Mouse (Mus musculus): Measurements from ENCODE around the gene Itgam. TPM values are rescaled to one million over a fixed set of nuclear protein-coding genes. Genes with fewer than 3 reads are reported as not detected.

Itgam gene
- total RNA-seq, 1 experiment = 1.0 TPM

GRCm38 (mm10) chr7:128049254-128049653, 13.2 kb upstream of the Itgam start:
- no peak for DNase-seq (ENCODE audit: low read depth, low spot score)
- Histone ChIP-seq H3K4me3 (ENCODE audit: insufficient read depth in 1 of 2, low read depth in 1 of 2, low read length in 2 of 2, poor library complexity in 1 of 2, severe bottlenecking in 1 of 2) (no peak overlapping the region), H3K4me1 (ENCODE audit: control insufficient read depth in 2 of 2, insufficient read depth in 2 of 2, low read length in 2 of 2, poor library complexity in 1 of 2) (no peaks in the 10 kb centered on the region), H3K27ac (ENCODE audit: insufficient read depth, low read depth, low read length, poor library complexity, severe bottlenecking) (no peak overlapping the region), H3K9me3 (ENCODE audit: control insufficient read depth, insufficient read depth, low read depth, low read length) (no peaks in the 10 kb centered on the region), H3K9ac (ENCODE audit: insufficient read depth, low read depth, low read length, poor library complexity, severe bottlenecking) (no peak overlapping the region), H3K36me3 (ENCODE audit: control insufficient read depth, insufficient read depth, low read length, poor library complexity, severe bottlenecking) (no peaks in the 10 kb centered on the region)
- in situ Hi-C loops (cut with MboI; ENCODE audit: low sequenced_read_pairs in 2 of 2, unreplicated experiment in 2 of 2) = no loop called here
- no peak for TF ChIP-seq CHD2 (IDR thresholded peaks at IDR 0.05; ENCODE audit: low read depth, low read length)
- TF ChIP-seq ZNF384 (IDR thresholded peaks at IDR 0.05; ENCODE audit: low read depth, low read length) = no peak
- no peak for TF ChIP-seq ZC3H11A (IDR thresholded peaks at IDR 0.05; ENCODE audit: borderline replicate concordance, low read depth, low read length)
- no peak for TF ChIP-seq MAFK (IDR thresholded peaks at IDR 0.05; ENCODE audit: insufficient read depth, low read depth, low read length)
- no peak for TF ChIP-seq HCFC1 (IDR thresholded peaks at IDR 0.05; ENCODE audit: borderline replicate concordance, insufficient read depth, low read length)

GRCm38 (mm10) chr7:128050739-128051138, 11.7 kb upstream of the Itgam start:
- no peak for TF ChIP-seq MAFK (IDR thresholded peaks at IDR 0.05; ENCODE audit: insufficient read depth, low read depth, low read length)
- no peak for TF ChIP-seq ZC3H11A (IDR thresholded peaks at IDR 0.05; ENCODE audit: borderline replicate concordance, low read depth, low read length)
- no peak for TF ChIP-seq HCFC1 (IDR thresholded peaks at IDR 0.05; ENCODE audit: borderline replicate concordance, insufficient read depth, low read length)
- no peak for TF ChIP-seq CHD2 (IDR thresholded peaks at IDR 0.05; ENCODE audit: low read depth, low read length)
- TF ChIP-seq ZNF384 (IDR thresholded peaks at IDR 0.05; ENCODE audit: low read depth, low read length) = no peak
- Histone ChIP-seq H3K27ac (ENCODE audit: insufficient read depth, low read depth, low read length, poor library complexity, severe bottlenecking) (no peak overlapping the region), H3K4me3 (ENCODE audit: insufficient read depth in 1 of 2, low read depth in 1 of 2, low read length in 2 of 2, poor library complexity in 1 of 2, severe bottlenecking in 1 of 2) (no peak overlapping the region), H3K9ac (ENCODE audit: insufficient read depth, low read depth, low read length, poor library complexity, severe bottlenecking) (no peak overlapping the region), H3K9me3 (ENCODE audit: control insufficient read depth, insufficient read depth, low read depth, low read length) (no peaks in the 10 kb centered on the region), H3K36me3 (ENCODE audit: control insufficient read depth, insufficient read depth, low read length, poor library complexity, severe bottlenecking) (no peaks in the 10 kb centered on the region), H3K4me1 (ENCODE audit: control insufficient read depth in 2 of 2, insufficient read depth in 2 of 2, low read length in 2 of 2, poor library complexity in 1 of 2) (no peaks in the 10 kb centered on the region)
- in situ Hi-C loops (cut with MboI; ENCODE audit: low sequenced_read_pairs in 2 of 2, unreplicated experiment in 2 of 2) = no loop called here
- DNase-seq (ENCODE audit: low read depth, low spot score) = no peak

GRCm38 (mm10) chr7:128053061-128053460, 9.4 kb upstream of the Itgam start:
- no peak for TF ChIP-seq CHD2 (IDR thresholded peaks at IDR 0.05; ENCODE audit: low read depth, low read length)
- H3K36me3 ChIP-seq (ENCODE audit: control insufficient read depth, insufficient read depth, low read length, poor library complexity, severe bottlenecking) = no peaks in the 10 kb centered on the region
- in situ Hi-C loops (cut with MboI; ENCODE audit: low sequenced_read_pairs in 2 of 2, unreplicated experiment in 2 of 2) = no loop called here
- no peak overlapping the region for H3K9ac ChIP-seq (ENCODE audit: insufficient read depth, low read depth, low read length, poor library complexity, severe bottlenecking)
- no peaks in the 10 kb centered on the region for H3K9me3 ChIP-seq (ENCODE audit: control insufficient read depth, insufficient read depth, low read depth, low read length)
- no peak overlapping the region for H3K27ac ChIP-seq (ENCODE audit: insufficient read depth, low read depth, low read length, poor library complexity, severe bottlenecking)
- DNase-seq (ENCODE audit: low read depth, low spot score) = no peak
- H3K4me3 ChIP-seq (ENCODE audit: insufficient read depth in 1 of 2, low read depth in 1 of 2, low read length in 2 of 2, poor library complexity in 1 of 2, severe bottlenecking in 1 of 2) = no peak overlapping the region
- no peaks in the 10 kb centered on the region for H3K4me1 ChIP-seq (ENCODE audit: control insufficient read depth in 2 of 2, insufficient read depth in 2 of 2, low read length in 2 of 2, poor library complexity in 1 of 2)

GRCm38 (mm10) chr7:128056917-128057444, 5.5 kb upstream of the Itgam start:
- Histone ChIP-seq H3K4me3 (ENCODE audit: insufficient read depth in 1 of 2, low read depth in 1 of 2, low read length in 2 of 2, poor library complexity in 1 of 2, severe bottlenecking in 1 of 2) (no peak overlapping the region), H3K27ac (ENCODE audit: insufficient read depth, low read depth, low read length, poor library complexity, severe bottlenecking) (no peak overlapping the region), H3K4me1 (ENCODE audit: control insufficient read depth in 2 of 2, insufficient read depth in 2 of 2, low read length in 2 of 2, poor library complexity in 1 of 2) (no peaks in the 10 kb centered on the region), H3K36me3 (ENCODE audit: control insufficient read depth, insufficient read depth, low read length, poor library complexity, severe bottlenecking) (no peaks in the 10 kb centered on the region), H3K9ac (ENCODE audit: insufficient read depth, low read depth, low read length, poor library complexity, severe bottlenecking) (no peak overlapping the region), H3K9me3 (ENCODE audit: control insufficient read depth, insufficient read depth, low read depth, low read length) (no peaks in the 10 kb centered on the region)
- DNase-seq (ENCODE audit: low read depth, low spot score) = no peak
- in situ Hi-C loops (cut with MboI; ENCODE audit: low sequenced_read_pairs in 2 of 2, unreplicated experiment in 2 of 2) = no loop called here
- TF ChIP-seq ZC3H11A (IDR thresholded peaks at IDR 0.05; ENCODE audit: borderline replicate concordance, low read depth, low read length) (no peak), MAFK (IDR thresholded peaks at IDR 0.05; ENCODE audit: insufficient read depth, low read depth, low read length) (no peak), CHD2 (IDR thresholded peaks at IDR 0.05; ENCODE audit: low read depth, low read length) (no peak), ZNF384 (IDR thresholded peaks at IDR 0.05; ENCODE audit: low read depth, low read length) (no peak), HCFC1 (IDR thresholded peaks at IDR 0.05; ENCODE audit: borderline replicate concordance, insufficient read depth, low read length) (no peak)

GRCm38 (mm10) chr7:128057860-128058259, 4.6 kb upstream of the Itgam start:
- in situ Hi-C loops (cut with MboI; ENCODE audit: low sequenced_read_pairs in 2 of 2, unreplicated experiment in 2 of 2) = no loop called here
- Histone ChIP-seq H3K4me1 (ENCODE audit: control insufficient read depth in 2 of 2, insufficient read depth in 2 of 2, low read length in 2 of 2, poor library complexity in 1 of 2) (no peaks in the 10 kb centered on the region), H3K36me3 (ENCODE audit: control insufficient read depth, insufficient read depth, low read length, poor library complexity, severe bottlenecking) (no peaks in the 10 kb centered on the region), H3K9ac (ENCODE audit: insufficient read depth, low read depth, low read length, poor library complexity, severe bottlenecking) (no peak overlapping the region), H3K27ac (ENCODE audit: insufficient read depth, low read depth, low read length, poor library complexity, severe bottlenecking) (no peak overlapping the region), H3K4me3 (ENCODE audit: insufficient read depth in 1 of 2, low read depth in 1 of 2, low read length in 2 of 2, poor library complexity in 1 of 2, severe bottlenecking in 1 of 2) (no peak overlapping the region), H3K9me3 (ENCODE audit: control insufficient read depth, insufficient read depth, low read depth, low read length) (no peaks in the 10 kb centered on the region)
- no peak for DNase-seq (ENCODE audit: low read depth, low spot score)
- no peak for TF ChIP-seq ZC3H11A (IDR thresholded peaks at IDR 0.05; ENCODE audit: borderline replicate concordance, low read depth, low read length)
- TF ChIP-seq CHD2 (IDR thresholded peaks at IDR 0.05; ENCODE audit: low read depth, low read length) = no peak
- TF ChIP-seq MAFK (IDR thresholded peaks at IDR 0.05; ENCODE audit: insufficient read depth, low read depth, low read length) = no peak
